Mouse (Mus musculus): ENCODE measurements at regions not wholly inside any gene's neighbourhood (a gene's known extent, or its start where the extent isn't known, plus 50 kb on each side); places are given as distances from the start of the nearest gene placed in this dataset.

DNA sequence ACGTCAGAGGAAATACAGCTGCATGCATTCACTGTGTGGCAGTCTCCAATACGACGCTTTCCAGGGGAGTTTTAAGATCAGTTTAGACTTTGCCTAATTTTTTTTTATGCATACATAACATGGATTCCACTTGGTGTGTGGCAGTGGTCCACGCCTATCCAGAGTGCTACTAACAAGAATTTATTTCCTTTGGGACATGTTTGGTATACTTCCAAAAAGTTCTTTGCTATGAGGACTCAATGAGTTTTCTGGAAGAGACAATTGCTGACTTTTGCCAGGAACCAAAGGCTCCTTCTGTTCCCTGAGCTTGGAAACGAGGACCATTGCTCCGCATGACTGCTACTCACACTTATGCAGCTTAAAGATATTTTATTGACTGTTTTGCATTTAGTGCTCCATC, 59.2 kb downstream of the Marcks start:
- Histone ChIP-seq H3ac (ENCODE audit: control insufficient read depth, insufficient read length) (no peak overlapping the region), H3K27me3 (ENCODE audit: control insufficient read depth, insufficient read depth, insufficient read length) (no peaks in the 10 kb centered on the region), H3K4me3 (no peak overlapping the region), H3K36me3 (ENCODE audit: control insufficient read depth, insufficient read depth) (no peaks in the 10 kb centered on the region), H3K79me2 (ENCODE audit: control insufficient read depth, insufficient read depth) (no peaks in the 10 kb centered on the region), H3K4me2 (ENCODE audit: low read depth) (no peak overlapping the region)
- TF ChIP-seq POLR2A (IDR thresholded peaks at IDR 0.05; ENCODE audit: insufficient read length, low read depth) = no peak

GRCm38 (mm10) chr10:37078439-37078838, 60.3 kb downstream of the Marcks start:
- H3K36me3 ChIP-seq (ENCODE audit: control insufficient read depth, insufficient read depth) = no peaks in the 10 kb centered on the region
- TF ChIP-seq POLR2AphosphoS2 (IDR thresholded peaks at IDR 0.05; ENCODE audit: insufficient read length, low read depth) (no peak), SRF (IDR thresholded peaks at IDR 0.05; ENCODE audit: control insufficient read depth, insufficient read length, low read depth) (no peak), CEBPB (IDR thresholded peaks at IDR 0.05; ENCODE audit: insufficient read depth, poor library complexity, severe bottlenecking) (no peak), MYOD1 (IDR thresholded peaks at IDR 0.05; ENCODE audit: control insufficient read depth in 1 of 3, insufficient read length in 2 of 3, low read depth in 2 of 3) (no peak)

DNA sequence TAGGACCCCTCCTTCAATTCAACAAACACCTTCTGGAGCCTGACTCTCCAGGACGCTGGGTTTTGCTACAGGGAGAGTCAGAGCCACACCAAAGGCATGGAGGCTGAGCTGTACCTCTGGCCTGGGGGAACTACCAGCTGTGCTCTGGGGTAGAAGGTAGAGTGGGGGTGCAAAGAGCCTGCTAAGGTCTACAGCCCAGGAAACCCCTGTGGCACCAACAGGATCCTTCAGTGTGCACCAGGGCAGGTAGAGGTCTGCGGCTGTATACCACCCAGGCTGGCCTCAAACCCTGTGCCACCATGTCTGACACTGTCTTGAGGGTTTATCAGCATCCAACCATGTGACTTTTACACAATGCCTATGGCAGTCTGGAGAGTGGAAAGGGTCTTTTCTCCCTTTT, 61.0 kb downstream of the Marcks start:
- no peaks in the 10 kb centered on the region for H3K79me2 ChIP-seq (ENCODE audit: control insufficient read depth, insufficient read depth)
- no peaks in the 10 kb centered on the region for H3K36me3 ChIP-seq (ENCODE audit: control insufficient read depth, insufficient read depth)
- no peaks in the 10 kb centered on the region for H3K27me3 ChIP-seq (ENCODE audit: control insufficient read depth, insufficient read depth, insufficient read length)
- no peak overlapping the region for H3K4me2 ChIP-seq (ENCODE audit: low read depth)
- TF ChIP-seq POLR2AphosphoS2 (IDR thresholded peaks at IDR 0.05; ENCODE audit: insufficient read length, low read depth) (no peak), USF1 (IDR thresholded peaks at IDR 0.05; ENCODE audit: low read depth) (no peak), CEBPB (IDR thresholded peaks at IDR 0.05; ENCODE audit: insufficient read depth, poor library complexity, severe bottlenecking) (no peak), MAX (IDR thresholded peaks at IDR 0.05; ENCODE audit: low read depth) (no peak), TCF12 (IDR thresholded peaks at IDR 0.05; ENCODE audit: insufficient read depth, poor library complexity, severe bottlenecking) (no peak), MYOG (IDR thresholded peaks at IDR 0.05; ENCODE audit: control insufficient read depth in 1 of 3, insufficient read depth in 1 of 3, insufficient read length in 2 of 3, low read depth in 2 of 3) (no peak), REST (IDR thresholded peaks at IDR 0.05; ENCODE audit: insufficient read depth, insufficient read length) (no peak), E2F4 (IDR thresholded peaks at IDR 0.05; ENCODE audit: insufficient read depth) (no peak), TCF3 (IDR thresholded peaks at IDR 0.05; ENCODE audit: insufficient read length, low read depth) (no peak), MYOD1 (IDR thresholded peaks at IDR 0.05; ENCODE audit: control insufficient read depth in 1 of 3, insufficient read length in 2 of 3, low read depth in 2 of 3) (no peak), POLR2A (IDR thresholded peaks at IDR 0.05; ENCODE audit: insufficient read length, low read depth) (no peak), SRF (IDR thresholded peaks at IDR 0.05; ENCODE audit: control insufficient read depth, insufficient read length, low read depth) (no peak)
- no peak overlapping the region for H3K4me3 ChIP-seq
- H3ac ChIP-seq (ENCODE audit: control insufficient read depth, insufficient read length) = no peak overlapping the region

More at GRCm38 (mm10) chr10:37078439-37078838, 60.3 kb downstream of the Marcks start:
- Histone ChIP-seq H3ac (ENCODE audit: control insufficient read depth, insufficient read length) (no peak overlapping the region), H3K79me2 (ENCODE audit: control insufficient read depth, insufficient read depth) (no peaks in the 10 kb centered on the region), H3K27me3 (ENCODE audit: control insufficient read depth, insufficient read depth, insufficient read length) (no peaks in the 10 kb centered on the region), H3K4me2 (ENCODE audit: low read depth) (peak overlapping the region; percentile 44), H3K4me3 (no peak overlapping the region)

GRCm38 (mm10) chr10:37072834-37073233, 65.9 kb downstream of the Marcks start:
- Histone ChIP-seq H3K27me3 (ENCODE audit: control insufficient read depth, insufficient read depth, insufficient read length) (no peaks in the 10 kb centered on the region), H3K4me2 (ENCODE audit: low read depth) (no peak overlapping the region), H3K4me3 (no peak overlapping the region), H3ac (ENCODE audit: control insufficient read depth, insufficient read length) (no peak overlapping the region), H3K36me3 (ENCODE audit: control insufficient read depth, insufficient read depth) (no peaks in the 10 kb centered on the region), H3K79me2 (ENCODE audit: control insufficient read depth, insufficient read depth) (no peaks in the 10 kb centered on the region)
- TF ChIP-seq TCF3 (IDR thresholded peaks at IDR 0.05; ENCODE audit: insufficient read length, low read depth) = no peak

GRCm38 (mm10) chr10:37072061-37072460, 66.7 kb downstream of the Marcks start:
- TF ChIP-seq SRF (IDR thresholded peaks at IDR 0.05; ENCODE audit: control insufficient read depth, insufficient read length, low read depth) = no peak
- TF ChIP-seq POLR2A (IDR thresholded peaks at IDR 0.05; ENCODE audit: insufficient read length, low read depth) = no peak
- no peak for TF ChIP-seq REST (IDR thresholded peaks at IDR 0.05; ENCODE audit: insufficient read depth, insufficient read length)
- no peak for TF ChIP-seq TCF12 (IDR thresholded peaks at IDR 0.05; ENCODE audit: insufficient read depth, poor library complexity, severe bottlenecking)
- no peak for TF ChIP-seq CEBPB (IDR thresholded peaks at IDR 0.05; ENCODE audit: insufficient read depth, poor library complexity, severe bottlenecking)
- no peak for TF ChIP-seq MYOD1 (IDR thresholded peaks at IDR 0.05; ENCODE audit: control insufficient read depth in 1 of 3, insufficient read length in 2 of 3, low read depth in 2 of 3)
- no peak for TF ChIP-seq E2F4 (IDR thresholded peaks at IDR 0.05; ENCODE audit: insufficient read depth)
- TF ChIP-seq MAX (IDR thresholded peaks at IDR 0.05; ENCODE audit: low read depth) = no peak
- TF ChIP-seq TCF3 (IDR thresholded peaks at IDR 0.05; ENCODE audit: insufficient read length, low read depth) = no peak
- TF ChIP-seq USF1 (IDR thresholded peaks at IDR 0.05; ENCODE audit: low read depth) = no peak
- TF ChIP-seq MYOG (IDR thresholded peaks at IDR 0.05; ENCODE audit: control insufficient read depth in 1 of 3, insufficient read depth in 1 of 3, insufficient read length in 2 of 3, low read depth in 2 of 3) = no peak
- Histone ChIP-seq H3K36me3 (ENCODE audit: control insufficient read depth, insufficient read depth) (no peaks in the 10 kb centered on the region), H3ac (ENCODE audit: control insufficient read depth, insufficient read length) (no peak overlapping the region), H3K4me2 (ENCODE audit: low read depth) (no peak overlapping the region), H3K79me2 (ENCODE audit: control insufficient read depth, insufficient read depth) (no peaks in the 10 kb centered on the region), H3K27me3 (ENCODE audit: control insufficient read depth, insufficient read depth, insufficient read length) (no peaks in the 10 kb centered on the region), H3K4me3 (no peak overlapping the region)

DNA sequence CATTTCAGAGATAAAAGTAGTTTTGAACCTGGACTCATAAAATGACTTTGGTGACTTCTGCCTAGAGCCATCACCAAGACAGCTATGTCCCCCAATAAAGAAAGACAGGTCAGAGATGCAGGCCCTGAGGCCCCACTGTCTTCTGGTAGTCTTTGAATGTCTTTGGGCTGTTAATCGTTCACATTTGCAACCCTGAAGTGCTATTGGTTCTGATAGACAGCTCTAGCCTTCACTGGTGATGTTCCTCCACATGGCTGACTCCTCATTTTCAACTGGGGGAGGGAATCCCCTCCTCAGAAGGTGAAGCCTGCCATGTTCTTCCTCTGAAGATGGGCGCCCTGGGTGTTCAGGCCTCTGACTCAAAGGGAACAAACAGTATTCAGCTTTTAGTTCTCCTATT, 67.3 kb downstream of the Marcks start:
- H3K4me3 ChIP-seq = no peak overlapping the region
- H3K27me3 ChIP-seq (ENCODE audit: control insufficient read depth, insufficient read depth, insufficient read length) = no peaks in the 10 kb centered on the region
- TF ChIP-seq MAX (IDR thresholded peaks at IDR 0.05; ENCODE audit: low read depth) (no peak), POLR2A (IDR thresholded peaks at IDR 0.05; ENCODE audit: insufficient read length, low read depth) (no peak), TCF12 (IDR thresholded peaks at IDR 0.05; ENCODE audit: insufficient read depth, poor library complexity, severe bottlenecking) (no peak), MYOG (IDR thresholded peaks at IDR 0.05; ENCODE audit: control insufficient read depth in 1 of 3, insufficient read depth in 1 of 3, insufficient read length in 2 of 3, low read depth in 2 of 3) (no peak), POLR2AphosphoS2 (IDR thresholded peaks at IDR 0.05; ENCODE audit: insufficient read length, low read depth) (no peak)
- no peaks in the 10 kb centered on the region for H3K79me2 ChIP-seq (ENCODE audit: control insufficient read depth, insufficient read depth)
- no peak overlapping the region for H3K4me2 ChIP-seq (ENCODE audit: low read depth)
- no peaks in the 10 kb centered on the region for H3K36me3 ChIP-seq (ENCODE audit: control insufficient read depth, insufficient read depth)
- no peak overlapping the region for H3ac ChIP-seq (ENCODE audit: control insufficient read depth, insufficient read length)

Data from myocyte (in vitro differentiated cells).